Comparison of ENCODE assay signal across 23 mouse cellular contexts in genomic region chr15:96759078-96759995, GRCm38 (mm10). TPM values are rescaled to one million over a fixed set of nuclear protein-coding genes. Genes with fewer than 3 reads are reported as not detected.
DNase-seq lines count a peak whose midpoint lies in the region; ATAC-seq and TF ChIP-seq lines count a peak whose summit lies in the region.
"Had no signal": no experiment of that assay in that cellular context is flagged by ENCODE, and none has a peak within 500 bp of the region (broad histone marks: within the 10 kb centered on the region; RNA-seq: fewer than 3 reads in every experiment).

No protein-coding gene starts in this region.

- H3K27me3 ChIP-seq in heart, embryonic 15.5 days: no peaks in the 10 kb centered on the region
- no peaks in the 10 kb centered on the region for H3K27me3 ChIP-seq in liver, embryonic 15.5 days
- no peaks in the 10 kb centered on the region for H3K27me3 ChIP-seq in spleen, adult 2 months (ENCODE audit: control insufficient read depth, insufficient read depth, low read length)
- H3K27me3 ChIP-seq in forebrain, embryonic 16.5 days (replicated peaks; ENCODE audit: control insufficient read depth, insufficient read depth, low read length): no peaks in the 10 kb centered on the region
- H3K27me3 ChIP-seq: neural tube, embryonic 12.5 days; stomach, embryonic 15.5 days had no signal

- 72% methylated on average over 13 of the region's 13 CpGs for WGBS in heart, embryonic 15.5 days
- WGBS in liver, embryonic 15.5 days (ENCODE audit: insufficient replicate concordance): 40% methylated on average over 13 of the region's 13 CpGs
- 81% methylated on average over 13 of the region's 13 CpGs for WGBS in spleen, adult 2 months
- WGBS in forebrain, embryonic 16.5 days: 18% methylated on average over 13 of the region's 13 CpGs

- DNase-seq in heart, adult 9 months (ENCODE audit: low spot score in 2 of 2): no peak
- DNase-seq in liver: no peak
- DNase-seq in spleen, adult 2 months (ENCODE audit: low read depth in 1 of 2, low spot score in 2 of 2): no peak
- DNase-seq in spleen, adult 12 weeks (ENCODE audit: low spot score): no peak
- DNase-seq in left cerebral cortex, adult 8-10 months (ENCODE audit: low spot score in 2 of 2): no peak
- DNase-seq: adrenal gland, adult 2 months; cerebellum, adult 18-20 months; cerebellum, postnatal 14 days; forebrain, postnatal 0 days; gastrocnemius, postnatal 25 days; heart, postnatal 36 days; kidney, adult 8-10 months; lung, postnatal 14 days; midbrain, embryonic 14.5 days; thymus, postnatal 25 days had no signal

- H3K4me2 ChIP-seq in heart, embryonic 15.5 days: no peak overlapping the region
- no peak overlapping the region for H3K4me2 ChIP-seq in liver, embryonic 15.5 days
- no peak overlapping the region for H3K4me2 ChIP-seq in forebrain, embryonic 16.5 days (ENCODE audit: low read length)
- H3K4me2 ChIP-seq: hindbrain, embryonic 14.5 days; liver, embryonic 11.5 days; neural tube, embryonic 12.5 days; stomach, embryonic 15.5 days had no signal

- H3K9me3 ChIP-seq in heart, embryonic 15.5 days (replicated peaks): no peaks in the 10 kb centered on the region
- H3K9me3 ChIP-seq in liver, embryonic 15.5 days (replicated peaks): no peaks in the 10 kb centered on the region
- H3K9me3 ChIP-seq in forebrain, embryonic 16.5 days (ENCODE audit: control insufficient read depth, low read length): no peaks in the 10 kb centered on the region
- H3K9me3 ChIP-seq: forebrain, embryonic 10.5 days; neural tube, embryonic 12.5 days; stomach, embryonic 15.5 days had no signal

- no peaks in the 10 kb centered on the region for H3K36me3 ChIP-seq in heart, embryonic 15.5 days
- H3K36me3 ChIP-seq in liver, embryonic 15.5 days (replicated peaks): no peaks in the 10 kb centered on the region
- H3K36me3 ChIP-seq in spleen, adult 2 months (ENCODE audit: control insufficient read depth, insufficient read depth, low read length): no peaks in the 10 kb centered on the region
- H3K36me3 ChIP-seq in forebrain, embryonic 16.5 days (ENCODE audit: control insufficient read depth, insufficient read depth): no peaks in the 10 kb centered on the region
- H3K36me3 ChIP-seq: forebrain, embryonic 10.5 days; neural tube, embryonic 12.5 days; stomach, embryonic 15.5 days had no signal

- H3K9ac ChIP-seq in heart, embryonic 15.5 days: no peak overlapping the region
- H3K9ac ChIP-seq in liver, embryonic 15.5 days: no peak overlapping the region
- no peak overlapping the region for H3K9ac ChIP-seq in forebrain, embryonic 16.5 days (replicated peaks; ENCODE audit: low read depth, low read length)
- H3K9ac ChIP-seq: forebrain, postnatal 0 days; hindbrain, embryonic 14.5 days; neural tube, embryonic 12.5 days; stomach, embryonic 15.5 days had no signal

- ATAC-seq in heart, embryonic 15.5 days (replicated peaks; ENCODE audit: insufficient number of reproducible peaks, insufficient read depth, low FRiP score, low read depth): no peak
- ATAC-seq in liver, embryonic 15.5 days (ENCODE audit: insufficient read depth): no peak
- no peak for ATAC-seq in forebrain, embryonic 16.5 days
- ATAC-seq: forebrain, postnatal 0 days had no signal

- H3K27ac ChIP-seq in heart, embryonic 15.5 days: 0 out of 2 replicates have a peak overlapping the region, but pooled peaks have one; percentile 15
- H3K27ac ChIP-seq in liver, embryonic 15.5 days (replicated peaks): 0 out of 2 replicates have a peak overlapping the region, but pooled peaks have one; percentile 11
- H3K27ac ChIP-seq in spleen, adult 2 months (ENCODE audit: insufficient read depth, low read length): 0 out of 2 replicates have a peak overlapping the region, but pooled peaks have one; percentile 48
- no peak overlapping the region for H3K27ac ChIP-seq in forebrain, embryonic 16.5 days (ENCODE audit: low read length)
- H3K27ac ChIP-seq: forebrain, embryonic 10.5 days; hindbrain, embryonic 14.5 days; neural tube, embryonic 12.5 days; stomach, embryonic 15.5 days had no signal

- H3K4me3 ChIP-seq in heart, embryonic 15.5 days: no peak overlapping the region
- no peak overlapping the region for H3K4me3 ChIP-seq in liver, embryonic 15.5 days (replicated peaks)
- H3K4me3 ChIP-seq in spleen, adult 2 months (ENCODE audit: extremely low read depth, insufficient read depth, insufficient read length): no peak overlapping the region
- no peak overlapping the region for H3K4me3 ChIP-seq in forebrain, embryonic 16.5 days (replicated peaks; ENCODE audit: low read length)
- H3K4me3 ChIP-seq: forebrain, embryonic 10.5 days; neural tube, embryonic 12.5 days; stomach, embryonic 15.5 days had no signal

- H3K4me1 ChIP-seq in heart, embryonic 15.5 days (replicated peaks): peaks cover 6% of the 10 kb centered on the region
- peaks cover 4% of the 10 kb centered on the region; the same call in 1 of the 2 replicates for H3K4me1 ChIP-seq in liver, embryonic 15.5 days (replicated peaks)
- peaks cover 28% of the 10 kb centered on the region; the same call in 1 of the 2 replicates for H3K4me1 ChIP-seq in spleen, adult 2 months (ENCODE audit: control insufficient read depth, insufficient read depth, insufficient read length)
- 0 out of 2 replicates have a peak, but pooled peaks cover 7% of the 10 kb centered on the region for H3K4me1 ChIP-seq in forebrain, embryonic 16.5 days (replicated peaks; ENCODE audit: control insufficient read depth, insufficient read depth, low read length)
- H3K4me1 ChIP-seq: neural tube, embryonic 12.5 days; stomach, embryonic 15.5 days had no signal

- no peak for TF ChIP-seq POLR2A in spleen, adult 2 months (IDR thresholded peaks at IDR 0.05; ENCODE audit: low read depth, low read length)

- TF ChIP-seq CTCF in spleen, adult 2 months (IDR thresholded peaks at IDR 0.05; ENCODE audit: extremely low read depth, insufficient read depth, insufficient read length, insufficient replicate concordance): no peak

RNA-seq across cellular contexts. Expression of gene Slc38a2, which starts 59.8 kb away (rescaled TPM):
- 158 and 170 TPM in 2 replicates for polyA plus RNA-seq in heart, embryonic 15.5 days (2015; fragmentation: Nextera tagmentation; extraction: Ambion mirVana)
- 33.8 and 33.9 TPM in 2 replicates for polyA plus RNA-seq in liver, embryonic 15.5 days (2015; fragmentation: Nextera tagmentation; extraction: Ambion mirVana)
- polyA plus RNA-seq in spleen, adult 2 months (2012; rRNA removed): 25.9 and 28.5 TPM in 2 replicates
- total RNA-seq in left cerebral cortex, adult 8-10 months (2022): 10 to 100 TPM; 81.1 to 86.9 (median 83.9) TPM
- 161 and 200 TPM in 2 replicates for polyA plus RNA-seq in forebrain, embryonic 16.5 days (2015; fragmentation: Nextera tagmentation; extraction: Ambion mirVana)
